8 mouse cellular contexts compared by ENCODE assay signal in the genomic region with DNA sequence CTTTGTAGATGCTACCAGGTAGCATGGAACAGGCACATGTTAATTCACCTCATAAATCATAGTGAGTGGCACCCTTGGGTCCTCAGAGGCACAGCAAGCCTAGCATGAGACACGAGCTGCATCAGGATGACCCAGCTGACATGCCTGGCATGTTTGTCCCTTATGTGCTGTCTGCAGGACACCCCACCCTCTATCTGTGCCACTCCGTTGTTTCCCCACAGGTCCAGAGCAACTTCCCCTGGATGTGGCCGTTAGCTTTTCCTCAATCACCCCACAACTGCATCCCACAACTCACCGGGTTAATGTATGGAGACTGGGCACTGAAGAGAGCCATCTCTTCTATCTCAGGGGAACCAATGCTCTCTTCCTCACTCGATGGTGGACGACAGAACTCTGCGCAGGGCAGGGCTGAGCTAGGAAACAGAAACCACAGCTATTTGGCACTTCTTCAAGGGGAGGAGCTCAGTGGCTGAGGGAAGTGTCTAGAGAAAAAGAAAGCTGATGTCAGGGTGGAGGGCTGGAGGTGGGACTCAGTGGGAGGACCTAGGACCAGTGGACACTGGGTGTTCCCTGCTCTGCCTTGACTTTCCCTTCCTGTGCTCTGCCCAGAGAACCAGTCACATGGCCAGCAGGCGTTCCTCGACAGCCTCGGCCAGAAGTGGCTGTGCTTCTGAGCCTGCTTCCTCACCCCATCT. TPM values are rescaled to one million over a fixed set of nuclear protein-coding genes. Genes with fewer than 3 reads are reported as not detected.
A peak's percentile ranks its signal among the peaks of the same experiment; 100 is the strongest.
DNase-seq lines count a peak whose midpoint lies in the region; ATAC-seq and TF ChIP-seq lines count a peak whose summit lies in the region.

A gene (minus strand): TSS at position 464 of the 695 bp plus-strand sequence.

- ATAC-seq in heart, embryonic 16.5 days (replicated peaks; ENCODE audit: extremely low read depth, insufficient read depth, low FRiP score) = peak; percentile 82
- no peak; the same call in 1 of the 2 replicates for ATAC-seq in limb, embryonic 14.5 days (ENCODE audit: low FRiP score, low read depth)

- peak within 1 kb of the TSS; percentile 53 for H3K4me3 ChIP-seq in heart, embryonic 16.5 days (ENCODE audit: low read length)
- H3K4me3 ChIP-seq in limb, embryonic 14.5 days (replicated peaks; ENCODE audit: low read length) = 0 out of 2 replicates have a peak within 1 kb of the TSS, but pooled peaks have one; percentile 1

- H3K27ac ChIP-seq in heart, embryonic 16.5 days (ENCODE audit: low read length) = peak within 1 kb of the TSS; percentile 59
- H3K27ac ChIP-seq in limb, embryonic 14.5 days (replicated peaks; ENCODE audit: low read depth, low read length) = no peak within 1 kb of the TSS

- peaks cover 7% of the 10 kb centered on the region for H3K4me1 ChIP-seq in heart, embryonic 16.5 days (ENCODE audit: control insufficient read depth, insufficient read depth, low read length)
- H3K4me1 ChIP-seq in limb, embryonic 14.5 days (ENCODE audit: control insufficient read depth, insufficient read depth, low read length) = no peaks in the 10 kb centered on the region

- no peaks in the 10 kb centered on the region for H3K36me3 ChIP-seq in heart, embryonic 16.5 days (ENCODE audit: control insufficient read depth, insufficient read depth)
- H3K36me3 ChIP-seq in limb, embryonic 14.5 days (ENCODE audit: control insufficient read depth, insufficient read depth, low read length) = no peaks in the 10 kb centered on the region

- no peak for TF ChIP-seq POLR2A in limb, embryonic 14.5 days (IDR thresholded peaks at IDR 0.05; ENCODE audit: borderline replicate concordance, extremely low read depth, insufficient read depth, insufficient read length)

- DNase-seq in ovary, adult 18-20 months (ENCODE audit: low spot score) = peak; percentile 61
- DNase-seq in ovary, postnatal 10 days (ENCODE audit: low spot score) = no peak
- DNase-seq in c-Kit-positive CD71-positive TER-119-positive erythroid progenitor cells, embryonic 14.5 days (ENCODE audit: low spot score) = peak; percentile 44
- DNase-seq in limb, embryonic 14.5 days (ENCODE audit: low spot score) = peak; percentile 74
- peak; percentile 66 to 77 for DNase-seq in natural killer cell, adult 2 months (ENCODE audit: low spot score in 2 of 2)
- peak; percentile 65 for DNase-seq in thymus, postnatal 4 days
- no peak for DNase-seq in cerebellum, postnatal 36 days

- H3K9ac ChIP-seq in heart, embryonic 16.5 days (ENCODE audit: low read length) = peak within 1 kb of the TSS; percentile 71
- no peak within 1 kb of the TSS for H3K9ac ChIP-seq in limb, embryonic 14.5 days (ENCODE audit: low read depth, low read length, severe bottlenecking)

- WGBS in heart, embryonic 16.5 days = 40% methylated on average over 10 of the region's 10 CpGs
- 54% methylated on average over 10 of the region's 10 CpGs for WGBS in limb, embryonic 14.5 days

- peak within 1 kb of the TSS; percentile 53 for H3K4me2 ChIP-seq in heart, embryonic 16.5 days (ENCODE audit: low read depth, low read length)
- H3K4me2 ChIP-seq in limb, embryonic 14.5 days (replicated peaks; ENCODE audit: low read depth, low read length, severe bottlenecking) = peak within 1 kb of the TSS; percentile 8; the same call in 1 of the 2 replicates

- H3K27me3 ChIP-seq in heart, embryonic 16.5 days (ENCODE audit: control insufficient read depth, insufficient read depth, low read length) = no peaks in the 10 kb centered on the region
- H3K27me3 ChIP-seq in limb, embryonic 14.5 days (ENCODE audit: control insufficient read depth, insufficient read depth, low read length) = no peaks in the 10 kb centered on the region

- H3K9me3 ChIP-seq in heart, embryonic 16.5 days (replicated peaks; ENCODE audit: control insufficient read depth, low read length) = no peaks in the 10 kb centered on the region; the same call in 1 of the 2 replicates
- no peaks in the 10 kb centered on the region for H3K9me3 ChIP-seq in limb, embryonic 14.5 days (ENCODE audit: control insufficient read depth, low read length)

RNA-seq across cellular contexts. Expression of the gene that starts here (rescaled TPM):
- 72.7 and 105 TPM in 2 replicates for polyA plus RNA-seq in heart, embryonic 16.5 days (2015; fragmentation: Nextera tagmentation; extraction: Ambion mirVana)
- 29.7 and 31.3 TPM in 2 replicates for polyA plus RNA-seq in limb, embryonic 14.5 days (2012; rRNA removed)
- polyA plus RNA-seq in limb, embryonic 14.5 days (2014; fragmentation: Nextera tagmentation; extraction: Ambion mirVana) = 35.4 and 36.2 TPM in 2 replicates

Comparison
In these comparisons a context has a peak if more than half of its experiments do, and no peak if none do; other contexts are left out.
1. DNase-seq: peak in ovary, adult 18-20 months (single experiment), c-Kit-positive CD71-positive TER-119-positive erythroid progenitor cells, embryonic 14.5 days (single experiment), limb, embryonic 14.5 days (single experiment), natural killer cell, adult 2 months (2 of 2) and thymus, postnatal 4 days (single experiment); none in ovary, postnatal 10 days (single experiment) and cerebellum, postnatal 36 days (0 of 2).